Comparison of ENCODE assay signal across 7 mouse cellular contexts in the genomic region with DNA sequence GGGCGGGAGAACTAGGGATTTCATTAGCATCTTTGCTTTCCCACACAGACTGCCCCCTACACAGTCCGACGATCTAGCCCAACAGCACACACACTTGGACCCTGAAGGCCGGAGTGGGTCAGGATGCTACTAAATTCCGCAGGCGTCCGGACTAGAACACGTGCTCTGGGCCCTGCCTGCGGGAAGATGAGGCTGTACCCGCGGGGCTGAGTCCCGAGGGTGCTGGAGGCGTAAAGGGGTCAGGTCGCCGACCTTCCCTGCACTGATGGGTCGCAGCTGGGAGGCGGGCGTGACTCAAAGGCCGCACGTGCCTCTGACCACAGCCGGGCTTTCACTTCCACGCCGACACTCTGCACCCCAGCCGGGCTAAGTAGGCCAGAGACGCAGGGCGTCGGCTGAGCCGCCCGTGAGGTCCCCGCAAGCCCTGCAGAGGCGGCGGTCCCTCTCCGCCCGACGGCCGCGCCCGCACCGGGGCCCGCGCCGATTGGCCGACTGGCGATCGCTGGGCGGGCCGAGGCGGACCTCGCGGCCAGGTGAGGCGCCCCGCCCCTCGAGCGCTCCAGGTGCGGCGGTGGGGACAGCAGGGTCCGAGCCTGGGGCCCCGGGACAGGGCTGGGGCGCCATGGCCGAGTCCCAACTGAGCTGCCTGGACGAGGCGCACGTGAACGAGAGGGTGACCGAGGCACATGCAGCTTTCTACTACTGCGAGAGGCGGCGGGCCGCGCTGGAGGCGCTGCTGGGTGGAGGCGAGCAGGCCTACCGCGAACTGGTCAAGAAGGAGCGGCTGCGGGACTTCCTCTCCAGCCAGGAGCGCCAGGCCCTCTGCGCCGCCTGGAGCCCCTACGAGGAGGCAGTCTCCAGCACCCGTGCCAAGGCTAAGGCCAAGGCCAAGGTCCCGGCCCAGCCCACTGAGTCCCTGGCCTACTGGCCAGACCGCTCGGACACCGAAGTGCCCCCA. TPM values are rescaled to one million over a fixed set of nuclear protein-coding genes. Genes with fewer than 3 reads are reported as not detected.
DNase-seq lines count a peak whose midpoint lies in the region; ATAC-seq lines count a peak whose summit lies in the region.

A gene (plus strand): TSS at position 553 of the 958 bp plus-strand sequence.

- DNase-seq in hindbrain, embryonic 11.5 days (ENCODE audit: low spot score), result peak; percentile 53
- DNase-seq in thymus, postnatal 10 days (ENCODE audit: low spot score in 2 of 2), result no peak

- H3K27ac ChIP-seq in brown adipose tissue, adult 24 weeks (replicated peaks; ENCODE audit: low read depth, low read length), result no peak within 1 kb of the TSS
- no peak within 1 kb of the TSS for H3K27ac ChIP-seq in forebrain, embryonic 15.5 days (replicated peaks)
- H3K27ac ChIP-seq in hindbrain, embryonic 11.5 days (ENCODE audit: low read depth, low read length), result no peak within 1 kb of the TSS
- no peak within 1 kb of the TSS for H3K27ac ChIP-seq in limb, embryonic 13.5 days
- no peak within 1 kb of the TSS for H3K27ac ChIP-seq in midbrain, embryonic 12.5 days (replicated peaks)
- H3K27ac ChIP-seq in stomach, embryonic 16.5 days (ENCODE audit: low read length), result peak within 1 kb of the TSS; percentile 68

- 5% methylated on average over 85 of the region's 85 CpGs for WGBS in forebrain, embryonic 15.5 days
- WGBS in hindbrain, embryonic 11.5 days, result 4% methylated on average over 77 of the region's 85 CpGs
- 4% methylated on average over 84 of the region's 85 CpGs for WGBS in limb, embryonic 13.5 days
- WGBS in midbrain, embryonic 12.5 days, result 5% methylated on average over 71 of the region's 85 CpGs
- WGBS in stomach, embryonic 16.5 days, result 5% methylated on average over 85 of the region's 85 CpGs

- peaks cover 19% of the 10 kb centered on the region for H3K27me3 ChIP-seq in forebrain, embryonic 15.5 days
- H3K27me3 ChIP-seq in hindbrain, embryonic 11.5 days (ENCODE audit: control insufficient read depth, insufficient read depth, low read length), result peaks cover 17% of the 10 kb centered on the region
- H3K27me3 ChIP-seq in limb, embryonic 13.5 days, result peaks cover 60% of the 10 kb centered on the region
- H3K27me3 ChIP-seq in midbrain, embryonic 12.5 days, result peaks cover 56% of the 10 kb centered on the region
- peaks cover 7% of the 10 kb centered on the region; the same call in 1 of the 2 replicates for H3K27me3 ChIP-seq in stomach, embryonic 16.5 days (ENCODE audit: control insufficient read depth, insufficient read depth, low read length)

- peak within 1 kb of the TSS; percentile 33 for H3K9ac ChIP-seq in forebrain, embryonic 15.5 days (replicated peaks)
- H3K9ac ChIP-seq in hindbrain, embryonic 11.5 days (ENCODE audit: low read depth, low read length), result no peak within 1 kb of the TSS
- H3K9ac ChIP-seq in limb, embryonic 13.5 days, result peak within 1 kb of the TSS; percentile 63
- peak within 1 kb of the TSS; percentile 43 for H3K9ac ChIP-seq in midbrain, embryonic 12.5 days (replicated peaks)
- H3K9ac ChIP-seq in stomach, embryonic 16.5 days (ENCODE audit: low read length), result peak within 1 kb of the TSS; percentile 77

- peaks cover 4% of the 10 kb centered on the region; the same call in 1 of the 2 replicates for H3K4me1 ChIP-seq in brown adipose tissue, adult 24 weeks (ENCODE audit: control insufficient read depth, insufficient read depth, insufficient read length, low read length)
- H3K4me1 ChIP-seq in forebrain, embryonic 15.5 days, result peaks cover 12% of the 10 kb centered on the region
- H3K4me1 ChIP-seq in hindbrain, embryonic 11.5 days (replicated peaks; ENCODE audit: control insufficient read depth, insufficient read depth, low read length), result peaks cover 3% of the 10 kb centered on the region
- peaks cover 9% of the 10 kb centered on the region for H3K4me1 ChIP-seq in limb, embryonic 13.5 days
- H3K4me1 ChIP-seq in midbrain, embryonic 12.5 days, result peaks cover 11% of the 10 kb centered on the region
- peaks cover 11% of the 10 kb centered on the region for H3K4me1 ChIP-seq in stomach, embryonic 16.5 days (ENCODE audit: control insufficient read depth, insufficient read depth, low read length)

- peak within 1 kb of the TSS; percentile 39 for H3K4me3 ChIP-seq in brown adipose tissue, adult 24 weeks (ENCODE audit: insufficient read depth, low read depth, low read length)
- peak within 1 kb of the TSS; percentile 38 for H3K4me3 ChIP-seq in forebrain, embryonic 15.5 days
- peak within 1 kb of the TSS; percentile 24 for H3K4me3 ChIP-seq in hindbrain, embryonic 11.5 days (ENCODE audit: low read depth, low read length)
- peak within 1 kb of the TSS; percentile 47 for H3K4me3 ChIP-seq in limb, embryonic 13.5 days
- peak within 1 kb of the TSS; percentile 44 for H3K4me3 ChIP-seq in midbrain, embryonic 12.5 days
- peak within 1 kb of the TSS; percentile 58 for H3K4me3 ChIP-seq in stomach, embryonic 16.5 days (replicated peaks; ENCODE audit: low read length)

- peak within 1 kb of the TSS; percentile 55 for H3K4me2 ChIP-seq in forebrain, embryonic 15.5 days (replicated peaks)
- peak within 1 kb of the TSS; percentile 67 for H3K4me2 ChIP-seq in hindbrain, embryonic 11.5 days (replicated peaks; ENCODE audit: low read depth, low read length)
- H3K4me2 ChIP-seq in limb, embryonic 13.5 days (replicated peaks), result peak within 1 kb of the TSS; percentile 79
- peak within 1 kb of the TSS; percentile 69 for H3K4me2 ChIP-seq in midbrain, embryonic 12.5 days (replicated peaks)
- peak within 1 kb of the TSS; percentile 70 for H3K4me2 ChIP-seq in stomach, embryonic 16.5 days (ENCODE audit: low read depth, low read length)

- H3K9me3 ChIP-seq in forebrain, embryonic 15.5 days, result no peaks in the 10 kb centered on the region
- H3K9me3 ChIP-seq in hindbrain, embryonic 11.5 days (ENCODE audit: control insufficient read depth, low read length), result no peaks in the 10 kb centered on the region
- peaks cover 6% of the 10 kb centered on the region; the same call in 1 of the 2 replicates for H3K9me3 ChIP-seq in limb, embryonic 13.5 days
- H3K9me3 ChIP-seq in midbrain, embryonic 12.5 days, result 0 out of 2 replicates have a peak, but pooled peaks cover 7% of the 10 kb centered on the region
- no peaks in the 10 kb centered on the region for H3K9me3 ChIP-seq in stomach, embryonic 16.5 days (replicated peaks; ENCODE audit: control insufficient read depth, low read length)

- H3K36me3 ChIP-seq in forebrain, embryonic 15.5 days, result no peaks in the 10 kb centered on the region
- no peaks in the 10 kb centered on the region for H3K36me3 ChIP-seq in hindbrain, embryonic 11.5 days (ENCODE audit: control insufficient read depth, insufficient read depth, low read length)
- no peaks in the 10 kb centered on the region for H3K36me3 ChIP-seq in limb, embryonic 13.5 days
- no peaks in the 10 kb centered on the region for H3K36me3 ChIP-seq in midbrain, embryonic 12.5 days
- no peaks in the 10 kb centered on the region for H3K36me3 ChIP-seq in stomach, embryonic 16.5 days (ENCODE audit: control insufficient read depth, insufficient read depth, low read length)

- peak; percentile 48; the same call in 1 of the 2 replicates for ATAC-seq in forebrain, embryonic 15.5 days (replicated peaks)
- ATAC-seq in hindbrain, embryonic 11.5 days (ENCODE audit: low FRiP score), result no peak
- no peak for ATAC-seq in limb, embryonic 13.5 days (ENCODE audit: low FRiP score, low read depth)
- ATAC-seq in midbrain, embryonic 12.5 days (ENCODE audit: low FRiP score, low read depth), result peak; percentile 41; the same call in 1 of the 2 replicates
- ATAC-seq in stomach, embryonic 16.5 days (ENCODE audit: insufficient read depth, low FRiP score), result peak; percentile 83

RNA-seq across cellular contexts. Expression of the gene that starts here (rescaled TPM):
- not detected in 2 replicates for polyA plus RNA-seq in brown adipose tissue, adult 24 weeks (2012; ENCODE audit: insufficient read depth, insufficient read length, missing spikeins)
- 0.05 and 0.15 TPM in 2 replicates for polyA plus RNA-seq in forebrain, embryonic 15.5 days (2015; fragmentation: Nextera tagmentation; extraction: Ambion mirVana)
- 0.11 TPM in 2 replicates for polyA plus RNA-seq in hindbrain, embryonic 11.5 days (2014; fragmentation: Nextera tagmentation; extraction: Ambion mirVana)
- 1.5 and 1.6 TPM in 2 replicates for polyA plus RNA-seq in limb, embryonic 13.5 days (2015; fragmentation: Nextera tagmentation; extraction: Ambion mirVana)
- 0.33 and 0.60 TPM in 2 replicates for polyA plus RNA-seq in midbrain, embryonic 12.5 days (2016; fragmentation: Nextera tagmentation; extraction: Ambion mirVana)
- polyA plus RNA-seq in stomach, embryonic 16.5 days (2015; fragmentation: Nextera tagmentation; extraction: Ambion mirVana), result 22.0 and 22.4 TPM in 2 replicates

Comparison
In these comparisons a context has a peak if more than half of its experiments do, and no peak if none do; other contexts are left out.
1. Peak in ATAC-seq, H3K4me3 ChIP-seq, H3K9ac ChIP-seq and H3K4me2 ChIP-seq in forebrain, embryonic 15.5 days; RNA of the gene not detected or under 1 TPM.
2. Peak in DNase-seq, H3K4me3 ChIP-seq and H3K4me2 ChIP-seq in hindbrain, embryonic 11.5 days; RNA of the gene not detected or under 1 TPM.
3. Peak in ATAC-seq, H3K4me3 ChIP-seq, H3K9ac ChIP-seq and H3K4me2 ChIP-seq in midbrain, embryonic 12.5 days; RNA of the gene not detected or under 1 TPM.